Mouse (Mus musculus): Measurements from ENCODE around the gene Snrnp200.

- TF ChIP-seq FLI1 (IDR thresholded peaks at IDR 0.05; ENCODE audit: low read length): no peak
- no peak for TF ChIP-seq GATA1 (IDR thresholded peaks at IDR 0.05; ENCODE audit: borderline replicate concordance, low read length)
Observed at GRCm38 (mm10) chr2:127208452-127208769, 225 bp downstream of the Snrnp200 start.

Measured in megakaryocyte, embryonic 14.5 days (primary cell).